ENCODE assay signal across 8 mouse cellular contexts in the genomic region with DNA sequence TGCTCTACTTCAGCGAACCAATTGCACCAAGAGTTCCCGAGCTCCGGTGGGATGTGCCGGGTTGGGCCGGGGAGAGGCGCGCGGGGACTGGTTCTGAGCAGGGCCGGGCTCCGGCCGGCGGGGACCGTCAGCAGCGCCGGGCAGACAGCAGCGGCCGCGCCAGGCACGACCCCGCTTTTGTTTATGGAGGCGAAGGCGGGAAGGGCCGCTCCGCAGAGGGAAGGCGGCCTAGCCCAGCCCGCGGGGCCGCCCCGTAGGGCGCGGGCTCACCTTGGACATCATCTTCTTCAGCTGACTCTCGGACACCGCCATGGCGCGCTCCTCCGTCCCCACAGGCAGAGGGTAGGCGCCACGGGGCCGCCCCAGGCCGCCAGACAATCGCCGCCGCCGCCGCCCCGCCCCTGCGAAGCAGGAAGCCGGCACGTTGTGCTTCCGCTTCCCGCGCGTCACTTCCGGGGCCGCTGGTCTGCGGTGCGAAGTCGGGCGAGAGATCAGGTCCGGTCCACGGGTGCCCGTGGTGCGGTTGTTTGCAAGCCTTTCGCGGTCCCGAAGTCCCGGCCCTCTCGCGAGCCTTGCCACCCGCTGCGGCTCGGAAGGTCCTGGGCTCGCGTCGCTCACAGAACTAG. TPM values are rescaled to one million over a fixed set of nuclear protein-coding genes. Genes with fewer than 3 reads are reported as not detected.
A peak's percentile ranks its signal among the peaks of the same experiment; 100 is the strongest.
DNase-seq lines count a peak whose midpoint lies in the region; ATAC-seq and TF ChIP-seq lines count a peak whose summit lies in the region.

TSS of gene Tsg101 (minus strand) at position 419 of the 626 bp plus-strand sequence.

- intact Hi-C loops in gastrocnemius, adult 2 months (cut with DNase I) = loop anchor here (5.0 to 10.0 kb wide), 2 partner anchors 67 to 125 kb away; partner anchors contain the start of genes Gtf2h1 and Hps5
- intact Hi-C loops in left cerebral cortex, adult 2 months (cut with DNase I) = loop anchor here (5.0 kb wide), 1 partner anchor 38 kb away; the partner anchor contains the start of gene Uevld

- TF ChIP-seq CTCF in gastrocnemius, adult 2 months (IDR thresholded peaks at IDR 0.05) = peak; percentile 20
- 0 out of 2 replicates have a peak, but pooled peaks have one; percentile 2 for TF ChIP-seq CTCF in hindbrain, postnatal 0 days (IDR thresholded peaks at IDR 0.05; ENCODE audit: low read depth)
- peak; percentile 13 for TF ChIP-seq CTCF in left cerebral cortex, adult 2 months (IDR thresholded peaks at IDR 0.05)

- peak within 1 kb of the TSS; percentile 77 for H3K4me2 ChIP-seq in hindbrain, postnatal 0 days (ENCODE audit: low read depth, low read length)

- H3K27me3 ChIP-seq in hindbrain, postnatal 0 days (ENCODE audit: insufficient read depth, low read length) = no peaks in the 10 kb centered on the region

- peak within 1 kb of the TSS; percentile 99 for H3K27ac ChIP-seq in gastrocnemius, adult 2 months
- H3K27ac ChIP-seq in hindbrain, postnatal 0 days = peak within 1 kb of the TSS; percentile 95
- H3K27ac ChIP-seq in left cerebral cortex, adult 2 months = peak within 1 kb of the TSS; percentile 95

- H3K9me3 ChIP-seq in hindbrain, postnatal 0 days (ENCODE audit: low read length) = no peaks in the 10 kb centered on the region

- ATAC-seq in hindbrain, postnatal 0 days = peak; percentile 97
- peak; percentile 96 for ATAC-seq in megakaryocyte, adult 5-6 weeks (ENCODE audit: poor library complexity, severe bottlenecking)

- H3K36me3 ChIP-seq in hindbrain, postnatal 0 days (ENCODE audit: insufficient read depth, low read length) = no peaks in the 10 kb centered on the region

- DNase-seq in WW6 (ENCODE audit: low read depth, low spot score) = peak; percentile 67
- DNase-seq in cerebellum, postnatal 4 days (ENCODE audit: low spot score in 2 of 2) = peak; percentile 83 to 91
- peak; percentile 96 for DNase-seq in gastrocnemius, adult 2 months
- peak; percentile 95 for DNase-seq in hindbrain, postnatal 0 days (ENCODE audit: low spot score)
- DNase-seq in left cerebral cortex, adult 2 months (ENCODE audit: extremely low spot score in 1 of 2, low spot score in 2 of 2) = peak; percentile 92 to 95
- DNase-seq in right cerebral cortex, adult 2 months (ENCODE audit: low spot score in 2 of 2) = peak; percentile 92 to 93
- DNase-seq in urinary bladder, postnatal 14 days (ENCODE audit: low spot score) = peak; percentile 94

- H3K9ac ChIP-seq in hindbrain, postnatal 0 days (replicated peaks; ENCODE audit: low read length) = peak within 1 kb of the TSS; percentile 89

- under 1% methylated on average over 66 of the region's 75 CpGs for WGBS in hindbrain, postnatal 0 days

- H3K4me3 ChIP-seq in gastrocnemius, adult 2 months = peak within 1 kb of the TSS; percentile 77
- H3K4me3 ChIP-seq in hindbrain, postnatal 0 days (ENCODE audit: low read length) = peak within 1 kb of the TSS; percentile 81
- peak within 1 kb of the TSS; percentile 98 for H3K4me3 ChIP-seq in left cerebral cortex, adult 2 months

- H3K4me1 ChIP-seq in hindbrain, postnatal 0 days (ENCODE audit: insufficient read depth, low read length) = no peaks in the 10 kb centered on the region

RNA-seq across cellular contexts. Expression of gene Tsg101, which starts in this region (rescaled TPM):
- 10 to 100 TPM; 49.8 to 50.6 TPM for total RNA-seq in gastrocnemius, adult 2 months (2021)
- 83.7 and 105 TPM in 2 replicates for total RNA-seq in hindbrain, postnatal 0 days (2014; rRNA removed)
- polyA plus RNA-seq in hindbrain, postnatal 0 days (2015; fragmentation: Nextera tagmentation; extraction: Ambion mirVana) = 272 and 279 TPM in 2 replicates
- total RNA-seq in left cerebral cortex, adult 2 months (2021) = 10 to 100 TPM; 74.9 to 76.2 TPM
- total RNA-seq in megakaryocyte, adult 5-6 weeks (2015) = 94.3 and 96.9 TPM in 2 replicates
- 43.6 and 58.2 TPM in 2 replicates for total RNA-seq in megakaryocyte, adult 5-6 weeks (2017)

Comparison
In these comparisons a context has a peak if more than half of its experiments do, and no peak if none do; other contexts are left out.
1. Peak in every context shown above with its lines: DNase-seq, ATAC-seq, H3K4me3 ChIP-seq and H3K27ac ChIP-seq.